Mouse (Mus musculus) limb, embryonic 12.5 days (tissue): ENCODE measurements at regions not wholly inside any gene's neighbourhood (a gene's known extent, or its start where the extent isn't known, plus 50 kb on each side); places are given as distances from the start of the nearest gene placed in this dataset.
A peak's percentile ranks its signal among the peaks of the same experiment; 100 is the strongest.

Source experiments
- ATAC-seq: fragments of 200-750 bp; cut with Nextera tagmentation; 2 replicates; pipeline ENCODE4 v1.8.0; 2017; ENCODE audit warnings: low read depth, moderate TSS enrichment; ENCODE audit not compliant: insufficient number of reproducible peaks, insufficient read depth, low FRiP score, low TSS enrichment
- H3K27ac ChIP-seq: fragments of 300-500 bp; sonication (generic); 2 replicates; pipeline ENCODE4 v1.5.1; 2016; ENCODE audit warnings: mild to moderate bottlenecking, moderate library complexity
- H3K27me3 ChIP-seq: fragments of 300-500 bp; sonication (generic); 2 replicates; pipeline ENCODE4 v1.6.1; 2016; ENCODE audit warnings: mild to moderate bottlenecking, moderate library complexity
- H3K36me3 ChIP-seq: fragments of 300-500 bp; sonication (generic); 2 replicates; pipeline ENCODE4 v1.6.1; 2016; ENCODE audit warnings: mild to moderate bottlenecking, moderate library complexity
- H3K4me1 ChIP-seq: fragments of 300-500 bp; sonication (generic); replicated peaks from 2 replicates; pipeline ENCODE4 v1.6.1; 2016
- H3K4me2 ChIP-seq: fragments of 300-500 bp; sonication (generic); 2 replicates; pipeline ENCODE4 v1.6.1; 2016; ENCODE audit warnings: mild to moderate bottlenecking, moderate library complexity
- H3K4me3 ChIP-seq: fragments of 300-500 bp; sonication (generic); replicated peaks from 2 replicates; pipeline ENCODE4 v1.5.1; 2016; ENCODE audit warnings: mild to moderate bottlenecking
- H3K9ac ChIP-seq: fragments of 300-500 bp; sonication (generic); replicated peaks from 2 replicates; pipeline ENCODE4 v1.6.1; 2016; ENCODE audit warnings: mild to moderate bottlenecking, moderate library complexity
- H3K9me3 ChIP-seq: fragments of 300-500 bp; sonication (generic); 2 replicates; pipeline ENCODE4 v1.6.1; 2016; ENCODE audit warnings: mild to moderate bottlenecking, moderate library complexity
- WGBS: fragments of 180-500 bp; shearing (Covaris S2); methylation state at CpG from one replicate; pipeline ENCODE4 v1.1.7; 2016; 5-methylcytosine and 5-hydroxymethylcytosine counted together

DNA sequence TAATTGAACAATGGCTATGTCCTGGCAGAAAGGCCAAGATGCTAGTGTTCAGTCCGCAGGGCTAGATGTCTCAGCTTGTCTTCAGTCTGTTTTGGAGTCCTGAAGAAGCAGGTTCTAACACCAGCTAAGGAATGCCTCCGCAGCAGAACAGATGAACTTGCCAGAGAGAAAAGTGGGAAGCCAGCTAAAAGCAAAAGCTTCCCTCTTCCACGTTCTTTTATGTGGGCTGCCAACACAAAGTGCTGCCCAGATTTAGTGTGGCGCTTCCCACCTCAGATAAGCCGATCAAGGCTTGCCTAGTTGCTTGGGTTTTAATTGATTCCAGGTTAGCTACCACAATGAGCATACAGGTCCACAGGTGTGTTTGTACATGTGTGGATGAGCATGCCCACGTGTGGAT, 168.5 kb upstream of the Gli2 start:
- WGBS = 83% methylated on average over 6 of the region's 6 CpGs
- H3K9ac ChIP-seq = no peak overlapping the region
- no peak overlapping the region for H3K4me3 ChIP-seq
- H3K4me1 ChIP-seq = no peaks in the 10 kb centered on the region
- H3K27ac ChIP-seq = no peak overlapping the region
- no peaks in the 10 kb centered on the region for H3K27me3 ChIP-seq
- no peaks in the 10 kb centered on the region for H3K9me3 ChIP-seq
- ATAC-seq = no peak
- no peak overlapping the region for H3K4me2 ChIP-seq
- H3K36me3 ChIP-seq = no peaks in the 10 kb centered on the region

DNA sequence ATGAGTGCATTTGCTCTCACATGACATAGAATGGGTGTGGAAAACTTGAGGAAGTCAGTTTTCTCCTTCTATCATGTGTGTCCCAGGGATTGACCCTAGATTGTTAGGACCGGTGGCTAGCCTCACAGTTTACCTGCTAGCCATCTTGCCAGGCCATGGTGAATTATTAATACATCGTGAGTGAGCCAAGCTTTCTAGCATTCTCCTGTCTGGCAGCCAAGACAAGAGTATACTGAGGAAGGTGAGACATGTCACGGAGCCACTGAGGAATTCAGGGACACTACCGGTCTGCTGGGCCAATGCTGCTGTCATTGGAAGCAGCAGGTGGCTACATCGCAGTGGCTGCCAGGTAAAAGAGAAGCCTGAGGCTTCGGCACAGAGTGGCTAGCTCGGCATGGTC, 167.6 kb upstream of the Gli2 start:
- ATAC-seq = no peak
- H3K27ac ChIP-seq = no peak overlapping the region
- H3K4me2 ChIP-seq = no peak overlapping the region
- H3K9ac ChIP-seq = no peak overlapping the region
- no peaks in the 10 kb centered on the region for H3K27me3 ChIP-seq
- H3K36me3 ChIP-seq = no peaks in the 10 kb centered on the region
- no peak overlapping the region for H3K4me3 ChIP-seq
- H3K9me3 ChIP-seq = no peaks in the 10 kb centered on the region
- no peaks in the 10 kb centered on the region for H3K4me1 ChIP-seq
- 84% methylated on average over 7 of the region's 7 CpGs for WGBS

DNA sequence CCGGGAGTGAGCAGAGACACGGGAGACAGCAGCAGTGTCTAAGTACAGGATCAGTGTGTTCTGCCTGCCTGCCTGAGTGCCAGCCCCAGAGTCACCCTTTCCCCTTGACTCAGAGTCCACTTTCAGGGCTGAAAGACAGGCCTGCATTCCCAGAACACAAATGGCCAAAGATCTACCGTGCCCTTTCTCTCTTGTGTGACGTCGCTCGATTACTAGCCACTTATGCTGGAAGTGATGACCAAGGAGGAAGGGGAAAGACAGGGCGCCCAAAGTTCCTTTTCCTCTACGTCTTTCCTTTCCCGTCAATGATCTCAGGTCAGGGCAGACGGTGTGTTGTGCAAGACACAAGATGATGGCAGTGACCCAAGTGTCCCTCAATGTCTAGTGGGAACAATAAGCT, 166.4 kb upstream of the Gli2 start:
- Histone ChIP-seq H3K4me3 (no peak overlapping the region), H3K9ac (no peak overlapping the region), H3K27ac (no peak overlapping the region), H3K27me3 (no peaks in the 10 kb centered on the region), H3K9me3 (no peaks in the 10 kb centered on the region), H3K4me1 (no peaks in the 10 kb centered on the region), H3K4me2 (no peak overlapping the region), H3K36me3 (no peaks in the 10 kb centered on the region)
- ATAC-seq = no peak
- WGBS = 79% methylated on average over 10 of the region's 10 CpGs

DNA sequence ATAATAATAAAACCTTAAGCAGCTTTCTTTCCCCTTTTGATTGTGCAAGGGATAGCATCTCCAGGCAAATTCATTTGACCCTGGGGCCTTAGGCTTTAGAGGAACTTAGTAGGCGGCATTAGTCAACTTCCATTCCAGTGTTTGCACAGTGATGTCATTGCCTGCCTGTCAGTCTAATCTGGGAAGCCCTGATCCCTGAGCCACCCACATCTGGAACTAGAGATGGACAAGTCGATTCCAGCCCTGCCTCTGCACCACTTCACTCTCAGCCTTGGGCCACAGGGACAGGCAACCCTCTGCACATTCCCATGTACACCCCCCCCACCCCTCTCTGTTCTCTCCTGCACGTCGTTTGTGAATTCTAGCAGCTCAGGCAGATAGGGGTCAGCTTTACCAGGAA, 164.0 kb upstream of the Gli2 start:
- no peak overlapping the region for H3K27ac ChIP-seq
- no peak overlapping the region for H3K4me2 ChIP-seq
- H3K9me3 ChIP-seq = no peaks in the 10 kb centered on the region
- WGBS = 32% methylated on average over 4 of the region's 4 CpGs
- H3K4me3 ChIP-seq = no peak overlapping the region
- H3K4me1 ChIP-seq = no peaks in the 10 kb centered on the region
- H3K9ac ChIP-seq = no peak overlapping the region
- ATAC-seq = no peak
- H3K27me3 ChIP-seq = no peaks in the 10 kb centered on the region
- no peaks in the 10 kb centered on the region for H3K36me3 ChIP-seq

DNA sequence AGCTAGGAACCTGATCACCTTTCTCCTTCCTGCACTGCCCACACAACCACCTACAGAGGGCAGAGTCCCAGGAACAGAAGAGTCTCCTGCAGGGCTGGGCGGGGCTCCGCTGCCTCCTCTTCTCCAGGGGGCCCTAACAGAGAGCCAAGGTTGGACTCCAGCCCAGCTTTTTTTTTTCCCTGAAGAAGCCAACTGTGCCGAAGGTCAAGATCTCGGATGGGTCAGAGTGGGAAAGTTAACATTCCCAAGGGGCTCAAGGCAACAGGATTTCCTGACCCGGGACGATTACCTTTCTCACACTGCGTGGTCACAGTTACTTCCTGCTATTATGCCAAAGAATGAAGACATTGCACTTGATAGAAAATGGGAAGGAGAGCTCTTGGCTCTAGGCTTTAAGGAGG, 156.2 kb upstream of the Gli2 start:
- H3K9ac ChIP-seq = no peak overlapping the region
- no peaks in the 10 kb centered on the region for H3K4me1 ChIP-seq
- H3K27me3 ChIP-seq = no peaks in the 10 kb centered on the region; the same call in 1 of the 2 replicates
- ATAC-seq = no peak
- H3K27ac ChIP-seq = no peak overlapping the region
- H3K4me2 ChIP-seq = no peak overlapping the region
- no peaks in the 10 kb centered on the region for H3K36me3 ChIP-seq
- no peaks in the 10 kb centered on the region for H3K9me3 ChIP-seq
- H3K4me3 ChIP-seq = no peak overlapping the region
- 59% methylated on average over 7 of the region's 7 CpGs for WGBS

DNA sequence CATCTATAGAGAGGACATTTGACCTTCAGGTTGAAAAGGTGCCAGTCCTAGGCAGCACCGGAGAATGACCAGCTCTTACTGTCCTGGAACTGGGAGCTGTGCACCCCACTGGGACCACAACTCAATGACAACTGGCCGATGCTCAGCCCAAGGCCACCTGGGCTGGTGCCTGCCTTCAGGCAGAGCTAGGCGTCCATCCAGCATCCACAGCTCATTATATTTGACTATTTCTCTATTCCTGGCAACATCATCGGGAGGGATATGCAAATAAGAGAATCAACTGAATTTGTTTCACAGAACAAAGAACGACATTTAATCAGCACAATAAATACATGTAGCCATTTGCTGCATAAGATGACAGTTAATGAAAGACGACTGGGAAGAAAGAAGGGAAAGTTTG, 149.0 kb upstream of the Gli2 start:
- H3K9me3 ChIP-seq = no peaks in the 10 kb centered on the region
- no peak overlapping the region for H3K4me3 ChIP-seq
- no peak overlapping the region for H3K27ac ChIP-seq
- H3K4me2 ChIP-seq = no peak overlapping the region
- no peaks in the 10 kb centered on the region for H3K36me3 ChIP-seq
- no peaks in the 10 kb centered on the region; the same call in 1 of the 2 replicates for H3K27me3 ChIP-seq
- H3K4me1 ChIP-seq = no peaks in the 10 kb centered on the region
- no peak overlapping the region for H3K9ac ChIP-seq
- no peak for ATAC-seq
- 83% methylated on average over 6 of the region's 6 CpGs for WGBS

DNA sequence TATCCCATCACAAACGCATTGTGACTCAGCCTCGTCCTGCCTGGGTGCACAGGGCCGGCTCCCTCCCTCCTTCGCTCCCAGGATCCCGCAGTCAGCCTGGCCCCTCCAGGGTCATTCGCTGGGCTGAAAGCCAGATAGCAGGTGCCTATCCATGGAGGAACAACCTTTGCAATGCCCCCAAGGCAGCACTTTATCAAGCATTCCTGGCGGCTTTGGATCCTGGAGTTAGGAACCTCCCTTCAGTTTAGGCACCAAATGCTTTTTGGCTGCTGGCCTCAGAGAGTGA, 143.9 kb upstream of the Gli2 start:
- H3K27ac ChIP-seq = no peak overlapping the region
- no peak overlapping the region for H3K9ac ChIP-seq
- no peak for ATAC-seq
- no peaks in the 10 kb centered on the region for H3K9me3 ChIP-seq
- H3K36me3 ChIP-seq = no peaks in the 10 kb centered on the region
- WGBS = 74% methylated on average over 7 of the region's 7 CpGs
- H3K27me3 ChIP-seq = no peaks in the 10 kb centered on the region
- H3K4me1 ChIP-seq = no peaks in the 10 kb centered on the region
- H3K4me2 ChIP-seq = no peak overlapping the region
- no peak overlapping the region for H3K4me3 ChIP-seq

DNA sequence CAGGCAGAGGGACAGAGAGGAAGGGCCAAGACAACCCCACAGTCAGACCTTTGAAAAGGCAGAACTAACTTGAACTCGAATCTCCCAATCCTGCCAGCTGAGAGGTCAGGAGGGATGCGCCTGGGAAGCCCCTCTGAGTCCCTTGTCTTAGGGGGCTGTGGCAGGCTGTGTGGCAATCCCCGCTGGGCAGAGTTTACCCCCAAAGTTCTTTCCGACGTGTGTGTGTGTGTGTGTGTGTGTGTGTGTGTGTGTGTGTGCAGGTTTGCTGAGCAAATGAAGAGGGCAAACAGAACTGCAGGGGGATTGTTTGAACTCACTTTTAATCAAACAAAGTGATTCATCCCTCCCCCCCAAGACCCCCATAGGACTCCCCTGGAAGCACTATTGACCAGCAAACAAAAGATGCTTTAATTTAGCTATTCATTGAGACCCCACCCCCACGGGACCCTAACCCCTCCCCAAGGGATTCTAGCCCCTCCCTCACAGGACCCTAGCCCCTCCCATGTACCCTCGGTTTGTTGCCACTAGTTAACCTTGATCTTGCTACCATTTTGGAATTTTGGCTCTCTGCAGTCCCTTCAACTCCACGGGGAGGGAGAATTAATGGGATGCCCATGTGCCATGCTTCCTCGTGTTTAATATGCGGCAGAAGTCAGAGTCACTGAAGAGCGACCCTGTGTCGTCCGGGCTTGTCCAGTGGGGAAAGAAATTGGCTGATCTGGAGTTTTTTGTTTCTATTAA, 143.4 kb upstream of the Gli2 start:
- Histone ChIP-seq H3K9me3 (no peaks in the 10 kb centered on the region), H3K9ac (0 out of 2 replicates have a peak overlapping the region, but pooled peaks have one; percentile 6), H3K27ac (no peak overlapping the region), H3K36me3 (no peaks in the 10 kb centered on the region), H3K4me2 (no peak overlapping the region), H3K4me3 (no peak overlapping the region), H3K4me1 (no peaks in the 10 kb centered on the region), H3K27me3 (no peaks in the 10 kb centered on the region)
- no peak for ATAC-seq
- WGBS = 67% methylated on average over 13 of the region's 13 CpGs

DNA sequence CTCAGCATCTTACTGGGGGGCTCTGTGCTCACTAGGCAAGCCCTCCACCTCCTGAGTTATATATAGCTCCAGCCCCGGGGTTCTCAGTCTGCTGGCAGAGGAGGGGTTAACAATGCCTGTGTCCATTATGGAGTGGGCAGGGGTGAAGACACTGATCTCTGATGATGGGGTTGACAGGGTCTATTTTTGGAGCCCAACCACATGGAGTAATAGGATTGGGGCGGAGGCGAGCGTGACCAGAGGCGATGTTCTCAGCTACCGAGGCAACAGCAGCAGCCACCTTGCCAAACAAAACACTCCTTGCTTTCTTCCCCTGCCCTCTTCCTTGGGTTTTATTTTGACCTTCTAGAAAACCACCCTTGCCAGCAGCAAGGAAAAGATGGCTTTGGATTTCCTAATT, 141.1 kb upstream of the Gli2 start:
- Histone ChIP-seq H3K9ac (no peak overlapping the region), H3K9me3 (no peaks in the 10 kb centered on the region), H3K4me2 (no peak overlapping the region), H3K27ac (no peak overlapping the region), H3K27me3 (peaks cover 13% of the 10 kb centered on the region), H3K4me3 (no peak overlapping the region), H3K4me1 (peaks cover 5% of the 10 kb centered on the region), H3K36me3 (no peaks in the 10 kb centered on the region)
- no peak for ATAC-seq
- WGBS = 77% methylated on average over 6 of the region's 6 CpGs

DNA sequence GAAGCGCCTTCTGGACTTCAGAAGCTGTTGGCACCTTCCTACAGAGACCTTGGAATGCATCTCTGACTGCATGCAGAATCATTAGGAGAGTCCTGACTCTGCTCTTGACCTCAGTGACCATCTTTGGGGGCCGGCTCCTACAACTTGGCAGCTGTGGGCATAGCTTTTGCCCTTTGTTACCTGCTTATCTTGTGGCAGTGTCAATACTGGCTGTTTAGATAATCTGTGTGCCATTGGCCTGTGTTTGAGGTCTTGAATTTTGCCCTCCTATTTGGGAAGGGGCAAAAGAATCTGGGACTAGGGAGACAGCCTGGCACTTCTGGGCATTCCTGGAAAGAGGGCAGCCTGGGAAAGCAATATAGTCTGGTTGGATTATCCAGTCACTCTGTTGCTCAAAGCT, 137.8 kb upstream of the Gli2 start:
- ATAC-seq = no peak
- Histone ChIP-seq H3K9me3 (no peaks in the 10 kb centered on the region), H3K9ac (no peak overlapping the region), H3K4me2 (no peak overlapping the region), H3K27ac (no peak overlapping the region), H3K36me3 (no peaks in the 10 kb centered on the region), H3K27me3 (peaks cover 26% of the 10 kb centered on the region), H3K4me1 (peaks cover 9% of the 10 kb centered on the region), H3K4me3 (no peak overlapping the region)
- WGBS = 86% methylated on average over 2 of the region's 2 CpGs

DNA sequence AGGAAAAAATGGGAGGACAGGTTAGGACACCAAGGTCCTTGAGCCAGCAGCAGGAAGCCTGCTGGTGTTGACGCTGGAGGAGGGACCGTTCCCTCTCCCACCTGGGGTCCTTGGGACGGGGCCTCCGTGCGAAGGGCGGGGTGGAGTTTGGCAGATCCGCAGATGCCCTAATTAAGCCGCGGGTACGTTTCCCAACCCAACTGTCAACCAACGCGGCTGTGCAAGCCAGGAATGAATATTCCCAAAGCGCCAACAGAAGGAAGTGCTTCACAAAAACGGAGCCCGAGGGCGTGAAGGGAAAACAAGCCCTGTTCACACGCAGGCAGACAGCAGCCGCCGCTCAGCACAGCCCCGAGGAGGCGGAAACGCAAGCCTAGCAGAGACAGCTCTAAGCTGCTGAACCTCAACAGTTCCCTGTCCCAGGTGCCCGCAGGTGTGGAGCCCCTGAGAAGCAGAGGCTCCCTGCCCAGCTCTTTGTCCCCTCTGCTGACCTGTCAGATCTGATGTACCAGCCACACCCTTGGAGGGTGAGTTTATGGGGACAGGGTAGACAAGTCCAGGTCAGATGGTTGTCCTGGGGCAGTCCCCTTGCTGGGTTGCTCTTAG, 136.1 kb upstream of the Gli2 start:
- whole genome bisulfite sequencing = 2% methylated on average over 23 of the region's 23 CpGs
- Histone ChIP-seq H3K4me3 (peak overlapping the region; percentile 28), H3K36me3 (no peaks in the 10 kb centered on the region), H3K27me3 (peaks cover 26% of the 10 kb centered on the region), H3K4me2 (peak overlapping the region; percentile 58), H3K9ac (peak overlapping the region; percentile 45; the same call in 1 of the 2 replicates), H3K27ac (no peak overlapping the region), H3K4me1 (peaks cover 9% of the 10 kb centered on the region), H3K9me3 (no peaks in the 10 kb centered on the region)
- no peak for ATAC-seq

DNA sequence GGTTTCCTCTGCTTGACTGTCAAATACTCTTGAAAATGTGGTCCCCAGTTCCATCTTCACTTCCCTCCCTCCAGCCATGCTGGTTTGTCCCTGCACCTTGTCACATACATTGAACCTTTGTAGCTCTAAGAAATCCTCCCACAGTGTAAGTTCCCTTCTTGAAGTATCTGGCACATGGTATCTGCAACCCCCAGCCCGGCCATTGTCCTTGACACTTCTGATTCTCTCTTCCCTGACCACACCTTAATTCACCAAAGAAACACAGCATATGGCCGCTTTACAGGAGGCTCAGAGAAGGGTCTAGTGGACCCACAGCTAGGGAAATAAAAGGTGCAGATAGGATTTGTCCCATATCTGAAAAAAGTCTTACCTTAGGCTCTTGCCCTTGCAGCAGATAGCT, 133.9 kb upstream of the Gli2 start:
- Histone ChIP-seq H3K4me1 (peaks cover 9% of the 10 kb centered on the region), H3K9ac (no peak overlapping the region), H3K9me3 (no peaks in the 10 kb centered on the region), H3K27ac (no peak overlapping the region), H3K27me3 (peaks cover 37% of the 10 kb centered on the region), H3K36me3 (no peaks in the 10 kb centered on the region), H3K4me2 (no peak overlapping the region), H3K4me3 (no peak overlapping the region)
- WGBS = 81% methylated on average over 2 of the region's 2 CpGs
- no peak for ATAC-seq
